Mouse (Mus musculus) retina, adult 2 months (tissue): ENCODE measurements at regions not wholly inside any gene's neighbourhood (a gene's known extent, or its start where the extent isn't known, plus 50 kb on each side); places are given as distances from the start of the nearest gene placed in this dataset.

ENCODE experiments used
- DNase-seq: peaks from one replicate; pipeline ENCODE4 v3.0.0-alpha.2; 2012; ENCODE audit warnings: low read depth, low spot score

- DNase-seq: no peak
These were observed 94.3 kb upstream of the Hnrnpa3 start for GRCm38 (mm10) chr2:75564809-75565208.

- no peak for DNase-seq
These were observed 91.9 kb upstream of the Hnrnpa3 start for GRCm38 (mm10) chr2:75567131-75567530.

- DNase-seq: no peak
These were observed 89.3 kb upstream of the Hnrnpa3 start for GRCm38 (mm10) chr2:75569756-75570155.

- DNase-seq: no peak
These were observed 88.8 kb upstream of the Hnrnpa3 start for GRCm38 (mm10) chr2:75570246-75570645.

GRCm38 (mm10) chr2:75584975-75585374 is 74.1 kb upstream of the Hnrnpa3 start:
- DNase-seq: no peak

DNA sequence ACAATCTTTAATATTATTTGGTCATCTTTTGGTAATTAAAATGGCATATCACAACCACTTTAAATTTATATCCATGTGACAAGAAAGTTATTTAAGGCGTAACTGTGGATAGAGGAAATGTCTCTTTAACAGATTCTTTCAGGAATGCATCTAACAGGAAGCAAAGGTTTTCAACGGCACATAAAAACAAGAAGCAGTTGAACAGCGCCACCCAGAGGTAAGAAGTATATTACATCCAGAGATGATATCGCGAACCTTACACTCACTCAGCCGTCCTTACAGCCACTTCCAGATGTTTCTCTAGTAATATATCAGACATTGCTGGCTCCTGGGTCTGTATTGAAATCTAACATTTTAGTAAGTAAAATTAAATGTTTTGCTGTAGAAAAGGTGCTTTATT is 70.5 kb upstream of the Hnrnpa3 start:
- peak; percentile 45 for DNase-seq

GRCm38 (mm10) chr2:75589452-75589851 is 69.6 kb upstream of the Hnrnpa3 start:
- DNase-seq: no peak

DNA sequence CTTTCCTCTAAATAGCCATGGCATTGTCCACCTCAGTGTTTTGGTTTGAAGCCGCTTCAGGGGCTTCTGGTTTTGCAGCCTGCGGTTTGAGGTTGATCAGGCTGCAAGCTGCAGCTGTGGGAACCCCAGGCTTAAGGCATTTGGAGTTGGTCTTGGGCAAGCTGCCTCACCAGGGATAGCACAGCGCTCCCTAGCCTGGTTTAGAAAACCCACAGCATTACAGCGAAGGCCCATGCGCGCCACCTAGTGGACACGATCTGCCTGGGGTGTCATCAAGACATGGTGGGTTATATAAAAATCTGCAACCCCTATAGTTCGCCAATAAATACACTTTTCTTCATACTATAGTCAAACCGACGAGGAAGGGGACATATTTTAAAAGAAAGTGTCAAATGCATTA is 68.9 kb upstream of the Hnrnpa3 start:
- DNase-seq: peak; percentile 48

DNA sequence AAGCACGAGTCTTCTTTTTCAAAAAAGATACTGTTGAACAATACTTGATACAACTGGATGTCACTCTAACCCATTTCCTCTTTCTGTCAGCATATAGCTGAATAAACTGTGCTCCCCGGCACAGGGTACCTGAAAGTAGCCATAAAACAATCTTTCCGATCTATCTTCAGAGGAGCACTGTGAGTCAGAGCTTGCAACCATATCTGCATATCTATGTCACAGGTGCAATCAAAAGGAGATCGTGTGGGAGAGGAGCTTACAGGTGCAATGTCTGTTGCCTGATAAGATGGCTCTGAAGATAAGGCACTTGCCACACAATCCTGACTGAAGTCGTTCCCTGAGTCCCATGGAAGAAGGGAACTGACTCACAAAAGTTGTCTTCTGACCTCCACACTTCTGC is 58.5 kb upstream of the Hnrnpa3 start:
- DNase-seq: no peak

DNA sequence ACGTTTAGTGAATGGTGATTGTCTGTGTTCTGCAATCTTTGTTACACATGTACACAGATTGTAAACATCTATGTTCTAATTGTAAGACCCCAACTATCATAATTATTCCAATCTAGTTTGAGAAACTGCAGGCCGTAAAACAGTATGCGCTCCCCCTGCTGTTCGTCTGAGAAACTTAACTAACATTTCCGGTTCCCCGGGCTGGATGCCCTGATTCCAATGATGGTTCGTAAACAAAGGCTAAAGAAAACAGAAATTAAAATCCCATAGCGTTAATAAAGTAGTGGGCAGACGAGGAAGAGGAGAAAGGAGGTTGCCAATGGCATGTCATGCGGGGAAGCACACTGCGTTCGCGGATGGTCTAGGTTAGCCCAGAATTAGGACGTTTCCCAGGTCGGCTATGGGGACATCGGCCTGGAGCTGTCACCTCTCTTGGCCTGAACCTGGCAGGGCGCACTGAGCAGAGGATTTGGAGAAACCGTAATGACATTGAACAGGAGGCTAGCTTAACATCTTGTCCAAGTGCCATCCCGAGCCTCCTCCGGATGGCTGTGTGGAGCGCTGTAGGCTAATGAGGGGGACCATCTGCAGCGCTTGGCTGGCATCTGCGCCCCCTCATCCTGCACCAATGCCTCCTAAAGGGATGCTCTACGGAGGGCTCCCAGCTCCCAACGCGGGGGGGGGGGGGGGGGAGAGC is 55.7 kb upstream of the Hnrnpa3 start:
- DNase-seq: no peak

DNA sequence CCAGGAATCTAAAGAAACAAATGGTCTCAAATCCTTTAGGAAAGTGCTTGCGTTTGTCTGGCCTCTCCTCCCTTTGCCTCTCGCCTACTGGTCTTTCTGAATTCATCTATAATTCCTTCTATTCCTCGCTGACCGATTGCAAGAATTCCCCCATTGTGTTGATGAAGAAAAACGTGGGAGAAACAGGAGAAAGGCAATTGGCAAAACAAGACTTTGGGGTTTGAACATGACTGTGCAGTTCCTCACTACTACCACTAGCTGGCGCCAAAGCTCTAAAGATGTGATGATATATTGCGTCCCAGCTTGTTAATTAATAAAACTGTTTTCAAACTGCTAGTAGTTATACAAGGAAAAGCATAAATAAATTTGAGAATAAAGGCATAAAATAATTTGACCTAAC is 53.4 kb upstream of the Hnrnpa3 start:
- DNase-seq: peak; percentile 45

DNA sequence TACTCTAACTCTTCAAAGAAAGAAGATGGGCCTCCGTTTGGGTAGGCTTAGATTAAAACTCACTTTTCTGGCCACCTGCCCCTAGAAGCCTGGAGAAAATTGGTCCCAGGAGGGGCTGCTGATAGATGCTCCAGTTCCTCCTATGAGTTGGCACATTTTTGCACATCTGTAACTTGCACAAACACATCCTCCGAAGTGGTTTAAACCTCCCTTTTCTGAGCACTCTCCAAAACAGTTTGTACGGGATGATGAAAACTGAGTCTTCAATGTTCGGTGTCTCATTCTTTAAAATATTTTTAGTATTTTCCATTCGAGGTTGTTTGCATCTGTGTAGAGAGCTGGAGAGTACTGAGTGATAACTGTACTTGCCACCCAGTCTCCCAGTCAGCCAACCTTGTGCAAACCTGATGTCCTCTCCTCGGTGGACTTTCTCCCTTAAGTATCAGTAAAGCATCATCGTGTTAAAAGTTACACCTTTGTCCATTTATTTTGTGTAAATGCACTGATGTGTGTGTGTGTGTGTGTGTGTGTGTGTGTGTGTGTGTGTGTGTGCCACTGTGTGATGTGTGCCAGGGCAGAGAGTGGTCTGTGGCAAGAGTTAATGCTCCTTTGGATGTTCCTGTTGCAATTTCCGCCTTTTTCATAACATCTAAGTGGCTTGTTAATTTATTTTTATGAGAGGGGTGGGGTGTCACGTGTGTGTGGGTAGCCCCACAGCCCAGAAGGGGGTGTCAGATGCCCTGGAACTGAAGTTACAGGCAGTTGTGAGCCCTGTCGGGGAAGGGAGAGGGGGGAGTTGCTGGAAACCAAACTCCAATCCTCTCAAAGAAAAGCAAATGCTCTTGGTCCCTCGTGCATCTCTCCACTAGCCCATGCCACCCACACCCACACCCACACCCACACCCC is 51.8 kb upstream of the Hnrnpa3 start:
- no peak for DNase-seq

- no peak for DNase-seq
These were observed 51.1 kb upstream of the Hnrnpa3 start for GRCm38 (mm10) chr2:75607958-75608357.

- no peak for DNase-seq
These were observed 50.6 kb upstream of the Hnrnpa3 start for GRCm38 (mm10) chr2:75608482-75608881.

GRCm38 (mm10) chr2:75609150-75609946 is 49.7 kb upstream of the Hnrnpa3 start:
- no peak for DNase-seq
